Mouse (Mus musculus): ENCODE measurements around the gene Fibp.

DNA sequence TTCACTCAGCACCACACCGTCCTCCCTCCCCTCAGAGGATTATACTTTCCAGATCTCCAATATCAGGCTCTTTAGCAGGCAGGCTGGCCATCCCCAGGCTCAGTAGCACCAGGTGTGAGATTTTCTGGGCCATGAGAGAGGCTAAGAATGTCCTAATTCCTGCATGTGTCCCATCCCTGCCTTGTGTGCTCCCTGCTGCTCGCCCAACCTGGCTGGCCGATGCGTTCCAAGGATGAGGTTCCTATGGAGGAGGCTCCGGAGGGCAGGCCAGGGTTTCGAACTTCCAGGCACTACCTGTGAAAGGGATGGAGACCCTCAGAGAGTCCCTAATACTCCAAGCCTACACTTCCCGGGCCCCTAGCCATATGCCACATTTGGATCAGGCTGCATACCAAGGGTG, 25.4 kb downstream of the Fibp start:
- TF ChIP-seq FLI1 (IDR thresholded peaks at IDR 0.05; ENCODE audit: low read length) = no peak
- TF ChIP-seq GATA1 (IDR thresholded peaks at IDR 0.05; ENCODE audit: borderline replicate concordance, low read length) = no peak

Measured in megakaryocyte, embryonic 14.5 days (primary cell).